Mouse (Mus musculus) neural tube, embryonic 11.5 days (tissue): ENCODE data around the gene Lysmd1. TPM values are rescaled to one million over a fixed set of nuclear protein-coding genes. Genes with fewer than 3 reads are reported as not detected.
A peak's percentile ranks its signal among the peaks of the same experiment; 100 is the strongest.

ENCODE experiments used
- ATAC-seq: fragments of 200-750 bp; cut with Nextera tagmentation; 2 replicates; pipeline ENCODE4 v1.8.0; 2017; ENCODE audit warnings: moderate number of reproducible peaks, mild to moderate bottlenecking, moderate TSS enrichment, moderate library complexity; ENCODE audit not compliant: insufficient read depth, low FRiP score, low TSS enrichment
- DNase-seq: peaks from one replicate; pipeline ENCODE4 v3.0.0-alpha.2; 2015; ENCODE audit warnings: low spot score
- H3K27ac ChIP-seq: fragments of 300-500 bp; sonication (generic); 2 replicates; pipeline ENCODE4 v1.5.1; 2014; ENCODE audit warnings: low read depth, mild to moderate bottlenecking, low read length
- H3K27me3 ChIP-seq: fragments of 300-500 bp; sonication (generic); 2 replicates; pipeline ENCODE4 v1.6.1; 2014; ENCODE audit warnings: mild to moderate bottlenecking, low read length, mixed read lengths; ENCODE audit not compliant: control insufficient read depth, insufficient read depth
- H3K36me3 ChIP-seq: fragments of 300-500 bp; sonication (generic); 2 replicates; pipeline ENCODE4 v1.6.1; 2014; ENCODE audit warnings: mild to moderate bottlenecking, low read length, moderate library complexity, mixed read lengths; ENCODE audit not compliant: control insufficient read depth, insufficient read depth
- H3K4me1 ChIP-seq: fragments of 300-500 bp; sonication (generic); 2 replicates; pipeline ENCODE4 v1.6.1; 2014; ENCODE audit warnings: low read length, mixed read lengths; ENCODE audit not compliant: control insufficient read depth, insufficient read depth
- H3K4me2 ChIP-seq: fragments of 300-500 bp; sonication (generic); 2 replicates; pipeline ENCODE4 v1.6.1; 2014; ENCODE audit warnings: low read depth, mild to moderate bottlenecking, moderate library complexity
- H3K4me3 ChIP-seq: fragments of 300-500 bp; sonication (generic); 2 replicates; pipeline ENCODE4 v1.5.1; 2014; ENCODE audit warnings: low read depth, low read length
- H3K9ac ChIP-seq: fragments of 300-500 bp; sonication (generic); 2 replicates; pipeline ENCODE4 v1.6.1; 2014; ENCODE audit warnings: mild to moderate bottlenecking, low read length
- H3K9me3 ChIP-seq: fragments of 300-500 bp; sonication (generic); 2 replicates; pipeline ENCODE4 v1.6.1; 2016; ENCODE audit warnings: low read length; ENCODE audit not compliant: control insufficient read depth
- WGBS: fragments of 180-500 bp; shearing (Covaris S2); extraction: QIAGEN DNeasy Blood & Tissue Kit; methylation state at CpG from one replicate; pipeline ENCODE4 v1.1.7; 2014; 5-methylcytosine and 5-hydroxymethylcytosine counted together
- polyA plus RNA-seq: library from polyadenylated mRNA; unstranded; fragments of >200 nt; fragmentation: Nextera tagmentation; extraction: Ambion mirVana; gene quantifications from 2 replicates; pipeline ENCODE4 v1.2.1, GENCODE M21; 2014

The Lysmd1 gene
- polyA plus RNA-seq, 1 experiment from 2014 or later, result 17.9 TPM

DNA sequence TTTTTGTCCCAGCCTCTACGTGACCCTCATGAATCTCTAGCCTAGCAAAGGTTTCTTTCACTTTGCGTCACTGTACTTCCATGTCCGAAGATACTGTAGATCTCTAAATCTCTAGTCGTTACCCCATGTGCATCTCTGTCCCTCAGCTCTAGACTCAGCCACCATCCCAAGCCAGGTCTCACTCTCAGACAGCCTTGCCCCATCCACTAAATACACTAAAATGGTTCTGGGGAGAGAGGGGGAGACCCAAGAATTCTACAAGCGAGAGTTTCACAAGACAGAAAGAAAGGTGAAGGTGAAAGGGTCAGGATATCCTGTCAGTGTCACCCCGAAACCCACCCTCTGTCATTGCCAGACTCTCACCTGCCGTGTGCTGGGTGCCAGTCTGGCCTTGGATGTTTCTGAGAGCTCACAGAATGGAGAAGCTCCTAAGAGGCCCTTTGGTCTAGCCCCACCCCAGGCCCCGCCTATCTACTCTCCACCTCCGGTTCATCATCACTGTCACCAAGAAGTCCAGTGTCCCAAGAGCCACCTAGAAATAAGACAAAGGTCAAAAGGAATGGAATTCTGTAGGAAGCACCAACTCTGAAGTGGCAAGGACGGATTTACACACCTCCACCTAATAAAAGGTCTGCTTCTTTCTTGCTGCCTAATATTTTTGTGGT lies 8.2 kb downstream of the Lysmd1 start, which contains the start of gene Tnfaip8l2:
TSS of gene Tnfaip8l2 (minus strand) at position 409 of the 665 bp plus-strand sequence.
- Histone ChIP-seq H3K36me3 (peaks cover 4% of the 10 kb centered on the region), H3K9me3 (no peaks in the 10 kb centered on the region), H3K4me2 (no peak within 1 kb of the TSS), H3K4me3 (0 out of 2 replicates have a peak within 1 kb of the TSS, but pooled peaks have one; percentile 0), H3K4me1 (no peaks in the 10 kb centered on the region), H3K27me3 (no peaks in the 10 kb centered on the region), H3K9ac (no peak within 1 kb of the TSS), H3K27ac (no peak within 1 kb of the TSS)
- no peak for DNase-seq
- no peak for ATAC-seq
- 81% methylated on average over 10 of the region's 10 CpGs for WGBS

DNA sequence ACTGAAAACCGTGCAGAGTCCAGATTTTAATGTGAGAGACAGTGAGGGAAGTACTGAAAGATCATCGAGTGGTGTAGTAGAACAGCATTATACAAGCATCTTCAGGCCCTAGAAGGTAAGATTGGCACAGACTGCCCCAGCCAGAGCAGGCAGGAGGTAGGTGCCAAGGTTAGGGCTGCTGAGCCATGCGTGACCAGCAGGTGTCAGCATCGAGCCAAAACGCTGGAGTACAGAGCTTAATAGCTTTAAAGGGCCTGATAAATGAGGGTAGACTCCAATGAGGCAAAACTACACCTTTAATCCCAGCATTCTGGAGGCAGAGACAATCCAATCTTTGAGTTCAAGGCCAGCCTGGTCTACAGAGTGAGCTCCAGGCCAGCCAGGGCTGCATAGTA lies 8.7 kb downstream of the Lysmd1 start:
- no peak overlapping the region for H3K4me2 ChIP-seq
- no peaks in the 10 kb centered on the region for H3K9me3 ChIP-seq
- H3K36me3 ChIP-seq, result peaks cover 4% of the 10 kb centered on the region
- H3K4me3 ChIP-seq, result no peak overlapping the region
- no peaks in the 10 kb centered on the region for H3K4me1 ChIP-seq
- no peaks in the 10 kb centered on the region for H3K27me3 ChIP-seq
- no peak overlapping the region for H3K9ac ChIP-seq
- DNase-seq (peak; percentile 88), ATAC-seq (no peak)
- no peak overlapping the region for H3K27ac ChIP-seq
- 9% methylated on average over 5 of the region's 5 CpGs for WGBS

DNA sequence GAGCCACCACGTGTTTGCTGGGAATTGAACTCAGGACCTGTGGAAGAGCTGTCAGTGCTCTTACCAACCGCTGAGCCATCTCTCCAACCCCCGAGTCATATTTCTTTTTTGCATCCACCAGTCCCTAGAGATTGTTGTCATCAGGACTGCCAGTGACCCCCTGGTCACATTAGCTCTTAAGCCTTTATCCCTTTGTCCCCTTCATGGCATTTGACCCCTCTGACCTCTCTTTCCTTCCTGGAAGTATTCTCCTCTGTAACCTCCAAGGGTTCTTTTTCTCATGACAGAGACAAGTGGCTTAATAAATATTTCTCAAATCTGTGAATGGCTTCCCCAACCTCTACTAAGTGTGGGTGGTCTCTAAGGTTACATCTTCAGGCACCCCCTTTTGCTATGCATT lies 14.0 kb downstream of the Lysmd1 start:
- Histone ChIP-seq H3K4me3 (no peak overlapping the region), H3K27me3 (no peaks in the 10 kb centered on the region), H3K9me3 (no peaks in the 10 kb centered on the region), H3K4me1 (no peaks in the 10 kb centered on the region), H3K9ac (no peak overlapping the region), H3K27ac (no peak overlapping the region), H3K4me2 (no peak overlapping the region), H3K36me3 (no peaks in the 10 kb centered on the region)
- ATAC-seq (no peak), DNase-seq (no peak)
- WGBS, result 32% methylated on average over 3 of the region's 3 CpGs

DNA sequence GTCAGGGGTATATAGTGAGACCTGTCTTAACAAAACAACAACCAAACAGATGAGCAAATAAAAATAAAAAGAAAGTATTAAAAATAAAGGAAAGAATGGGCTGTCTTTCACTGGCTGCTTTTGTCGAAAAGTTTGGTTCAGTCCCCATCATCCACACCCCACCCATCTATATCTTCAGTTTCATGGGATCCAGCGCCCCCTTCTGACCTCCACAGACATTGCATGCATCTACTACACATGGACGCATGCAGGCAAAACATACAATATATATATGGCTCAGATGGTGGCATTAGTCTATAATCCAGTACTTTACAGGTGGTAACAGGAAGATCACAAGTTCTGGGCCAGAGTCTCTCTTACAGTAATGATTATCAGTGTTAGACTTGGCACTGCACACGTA lies 20.0 kb downstream of the Lysmd1 start:
- H3K27ac ChIP-seq, result no peak overlapping the region
- no peak overlapping the region for H3K4me3 ChIP-seq
- no peak for ATAC-seq
- no peaks in the 10 kb centered on the region for H3K4me1 ChIP-seq
- H3K27me3 ChIP-seq, result no peaks in the 10 kb centered on the region
- H3K9me3 ChIP-seq, result no peaks in the 10 kb centered on the region
- H3K9ac ChIP-seq, result no peak overlapping the region
- H3K4me2 ChIP-seq, result no peak overlapping the region
- H3K36me3 ChIP-seq, result no peaks in the 10 kb centered on the region
- WGBS, result 51% methylated on average over 4 of the region's 4 CpGs
- DNase-seq, result no peak

DNA sequence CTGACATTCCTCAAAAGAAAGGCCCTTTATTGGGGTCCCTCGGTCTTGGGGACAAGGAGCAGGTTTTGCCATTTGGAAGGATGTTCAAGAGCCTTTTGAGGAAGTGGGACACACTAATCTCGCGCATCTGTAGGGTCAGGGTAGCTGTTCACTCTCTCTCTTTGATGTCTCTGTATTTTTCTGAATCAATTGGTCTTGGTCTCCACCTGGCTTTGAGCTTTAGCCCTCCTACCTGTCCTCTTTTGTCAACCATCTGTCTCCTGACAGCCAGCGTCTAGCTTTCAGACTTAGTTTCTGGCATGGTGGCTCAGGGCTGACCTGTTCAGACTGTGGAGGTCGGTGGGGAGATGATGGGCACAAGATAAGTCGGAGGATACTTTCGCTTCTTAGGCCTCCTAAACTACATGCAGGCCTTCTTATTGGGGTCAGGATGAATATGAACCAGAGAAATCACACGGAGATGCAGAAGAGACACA lies 25.7 kb downstream of the Lysmd1 start:
- H3K27ac ChIP-seq, result no peak overlapping the region
- peak overlapping the region; percentile 42 for H3K9ac ChIP-seq
- H3K9me3 ChIP-seq, result no peaks in the 10 kb centered on the region
- H3K27me3 ChIP-seq, result no peaks in the 10 kb centered on the region
- peaks cover 24% of the 10 kb centered on the region for H3K4me1 ChIP-seq
- 15% methylated on average over 8 of the region's 8 CpGs for WGBS
- no peaks in the 10 kb centered on the region for H3K36me3 ChIP-seq
- ATAC-seq, result no peak
- H3K4me3 ChIP-seq, result peak overlapping the region; percentile 86
- no peak for DNase-seq
- H3K4me2 ChIP-seq, result peak overlapping the region; percentile 66

DNA sequence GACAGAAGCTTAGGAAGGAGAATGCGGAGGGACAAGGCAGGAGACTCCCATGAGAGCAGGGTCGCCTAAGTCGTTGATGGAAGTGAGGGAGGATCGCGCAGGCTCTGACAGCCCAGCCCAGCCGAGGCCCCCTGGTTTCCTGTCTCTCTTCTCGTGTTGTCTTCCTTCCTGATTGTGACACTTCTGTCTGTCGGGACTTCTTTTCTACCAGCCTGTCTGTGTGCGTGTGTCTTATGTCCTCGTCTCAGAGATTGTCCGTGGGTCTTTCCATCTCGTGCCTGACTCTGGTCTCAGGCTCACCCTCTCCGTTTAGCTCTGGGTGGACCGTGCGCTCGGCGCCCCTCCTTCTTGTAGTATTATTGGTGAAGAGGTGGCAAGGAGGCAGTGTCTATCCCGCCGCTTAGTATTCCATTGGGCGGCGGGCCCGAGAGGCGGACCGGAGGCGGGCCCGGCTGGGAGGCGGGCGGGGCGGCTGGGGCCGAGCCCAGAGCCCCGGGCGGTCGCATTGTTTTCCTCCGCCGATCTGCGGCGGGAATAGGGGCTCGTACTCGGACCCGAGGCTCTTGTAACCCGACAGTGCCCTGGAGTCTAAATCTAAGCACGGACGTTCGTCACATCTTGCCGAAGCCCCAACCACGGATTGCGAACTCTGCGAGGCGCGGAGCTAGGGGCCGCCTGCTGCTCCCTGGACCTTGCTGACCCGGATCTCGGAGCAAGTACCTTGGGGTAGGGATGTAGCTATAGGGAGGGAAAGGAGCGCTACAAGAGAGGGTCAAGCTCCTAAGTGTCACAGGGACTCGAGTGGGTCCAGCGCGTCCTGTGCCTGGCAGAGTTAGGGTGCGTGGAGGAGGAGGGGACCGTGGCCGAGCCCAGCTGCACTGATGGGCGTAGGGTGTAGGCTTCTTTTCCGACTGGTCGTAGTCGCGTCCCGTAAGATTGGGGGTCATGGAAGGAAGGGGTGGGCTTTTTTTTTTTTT lies 26.4 kb downstream of the Lysmd1 start, which contains the start of gene Sema6c:
TSS of gene Sema6c (plus strand) at position 471 of the 977 bp plus-strand sequence.
- H3K27ac ChIP-seq, result peak within 1 kb of the TSS; percentile 54; the same call in 1 of the 2 replicates
- peak within 1 kb of the TSS; percentile 86 for H3K4me3 ChIP-seq
- no peaks in the 10 kb centered on the region for H3K27me3 ChIP-seq
- H3K9me3 ChIP-seq, result no peaks in the 10 kb centered on the region
- peak; percentile 97 for ATAC-seq
- peak; percentile 93 for DNase-seq
- H3K4me1 ChIP-seq, result peaks cover 24% of the 10 kb centered on the region
- peak within 1 kb of the TSS; percentile 66 for H3K4me2 ChIP-seq
- no peaks in the 10 kb centered on the region for H3K36me3 ChIP-seq
- WGBS, result under 1% methylated on average over 66 of the region's 66 CpGs
- peak within 1 kb of the TSS; percentile 87 for H3K9ac ChIP-seq

DNA sequence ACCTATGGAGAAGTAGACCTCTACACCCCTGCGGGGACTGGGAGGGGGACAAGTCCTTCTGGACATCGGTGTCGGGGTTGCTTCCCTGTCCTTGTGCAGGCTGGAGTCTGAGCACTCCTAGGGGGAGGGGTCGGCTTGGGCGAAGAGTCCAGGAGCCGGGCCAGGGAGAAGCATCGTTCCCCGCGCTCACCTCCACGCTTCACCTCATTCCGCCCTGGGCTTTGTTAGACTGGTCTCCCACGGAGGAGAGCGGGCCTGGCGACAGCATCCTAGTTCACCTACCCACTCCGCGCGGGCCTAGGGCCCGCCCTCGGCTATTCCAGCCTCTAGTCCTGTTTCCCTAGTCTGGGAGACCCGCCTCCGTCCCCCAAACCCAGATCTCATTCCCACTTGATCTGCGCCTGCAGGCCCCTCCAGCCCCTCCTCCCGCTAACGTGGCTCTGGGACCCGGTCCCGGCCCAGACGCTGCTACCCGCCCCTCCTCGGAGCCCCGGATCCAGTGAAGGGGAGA lies 27.2 kb downstream of the Lysmd1 start:
- 0 out of 2 replicates have a peak overlapping the region, but pooled peaks have one; percentile 29 for H3K27ac ChIP-seq
- 1% methylated on average over 30 of the region's 30 CpGs for WGBS
- H3K4me1 ChIP-seq, result peaks cover 24% of the 10 kb centered on the region
- no peaks in the 10 kb centered on the region for H3K36me3 ChIP-seq
- H3K4me2 ChIP-seq, result peak overlapping the region; percentile 66
- H3K4me3 ChIP-seq, result peak overlapping the region; percentile 86
- ATAC-seq (peak; percentile 22), DNase-seq (peak; percentile 51)
- H3K27me3 ChIP-seq, result no peaks in the 10 kb centered on the region
- H3K9me3 ChIP-seq, result no peaks in the 10 kb centered on the region
- peak overlapping the region; percentile 87 for H3K9ac ChIP-seq

DNA sequence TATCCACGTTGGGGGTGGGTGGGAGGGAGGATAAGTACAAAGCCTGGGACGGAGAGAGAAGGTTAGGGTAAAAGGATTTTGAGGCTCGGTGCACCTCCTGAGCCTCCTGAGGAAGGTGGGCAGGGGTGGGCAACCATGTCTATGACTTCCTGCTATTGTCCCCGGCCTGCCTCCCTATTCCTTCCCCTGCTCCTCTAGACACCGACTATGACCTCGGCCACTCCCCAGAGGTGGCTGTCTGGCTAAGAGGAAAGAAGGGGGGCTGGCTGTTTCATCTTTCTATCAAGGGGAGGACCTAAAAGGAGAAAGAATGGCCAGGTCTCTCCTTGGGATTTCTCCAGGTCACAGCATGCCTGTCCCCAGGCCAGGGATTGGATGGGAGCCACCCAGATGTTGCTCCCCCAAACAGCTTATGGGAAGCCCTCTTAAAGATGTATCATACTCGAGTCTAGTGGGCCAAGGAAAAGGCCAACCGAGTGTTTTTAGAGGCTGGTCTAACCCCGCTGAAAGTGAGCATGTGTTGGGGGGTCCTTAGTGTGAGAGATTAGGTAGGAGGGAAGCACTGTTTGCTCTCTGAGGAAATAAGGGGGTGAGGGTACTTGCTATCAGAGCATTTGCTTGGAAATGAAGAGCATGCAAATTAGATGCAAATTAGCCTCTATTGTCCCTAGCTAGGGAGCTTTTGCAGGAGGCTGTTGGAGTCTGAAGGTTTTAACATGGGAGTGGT lies 27.9 kb downstream of the Lysmd1 start:
- H3K36me3 ChIP-seq, result no peaks in the 10 kb centered on the region; the same call in 1 of the 2 replicates
- no peaks in the 10 kb centered on the region for H3K27me3 ChIP-seq
- no peak for ATAC-seq
- peak overlapping the region; percentile 86 for H3K4me3 ChIP-seq
- H3K27ac ChIP-seq, result peak overlapping the region; percentile 29; the same call in 1 of the 2 replicates
- H3K4me2 ChIP-seq, result peak overlapping the region; percentile 66
- peak; percentile 23 for DNase-seq
- H3K9me3 ChIP-seq, result no peaks in the 10 kb centered on the region
- 4% methylated on average over 9 of the region's 9 CpGs for WGBS
- peak overlapping the region; percentile 87 for H3K9ac ChIP-seq
- peaks cover 24% of the 10 kb centered on the region for H3K4me1 ChIP-seq
